Mouse (Mus musculus) left cerebral cortex, adult 8-10 months (tissue): ENCODE data around the gene Gm21860. TPM values are rescaled to one million over a fixed set of nuclear protein-coding genes. Genes with fewer than 3 reads are reported as not detected.
"Not testable (repeated sequence)": the region's sequence is repeated elsewhere in the genome, so short reads cannot be mapped to it uniquely, and the experiment has no call there.

Experiments used
- DNase-seq, 2 experiments: peaks; one replicate each; pipeline ENCODE4 v3.0.0; 2022; ENCODE audit warnings: low spot score in 2 of 2
- total RNA-seq, 4 experiments: library from RNA; stranded (reverse); gene quantifications; 2 replicates each; pipeline ENCODE4 v1.2.4; 2022

Gm21860 gene
- not detected for total RNA-seq

- not testable (repeated sequence) for DNase-seq
These were observed at the start of gene Gm21860 for GRCm38 (mm10) chrY:90754721-90755120. Gm21860 (minus strand) TSS chrY:90754821.

- DNase-seq = not testable (repeated sequence)
These were observed 29.8 kb upstream of the Gm21860 start, which contains the start of gene Gm47283 for GRCm38 (mm10) chrY:90784438-90784837. Gm47283 (plus strand) TSS chrY:90784738.

GRCm38 (mm10) chrY:90745256-90745655 lies 9.4 kb downstream of the Gm21860 start:
- not testable (repeated sequence) for DNase-seq

GRCm38 (mm10) chrY:90744381-90744981 lies 10.1 kb downstream of the Gm21860 start:
- DNase-seq = peak; percentile 85 to 99

- no peak for DNase-seq
These were observed 10.8 kb downstream of the Gm21860 start for GRCm38 (mm10) chrY:90743811-90744220.

- DNase-seq = not testable (repeated sequence)
These were observed 11.4 kb downstream of the Gm21860 start for GRCm38 (mm10) chrY:90743053-90743810.

GRCm38 (mm10) chrY:90742261-90743052 lies 12.2 kb downstream of the Gm21860 start:
- DNase-seq = not testable (repeated sequence)

GRCm38 (mm10) chrY:90741452-90742260 lies 13.0 kb downstream of the Gm21860 start:
- not testable (repeated sequence) for DNase-seq

GRCm38 (mm10) chrY:90741006-90741405 lies 13.6 kb downstream of the Gm21860 start:
- DNase-seq = not testable (repeated sequence)

- peak in 1 of 2 experiments; percentile 47 for DNase-seq
These were observed 14.5 kb downstream of the Gm21860 start for GRCm38 (mm10) chrY:90740013-90740561.

- peak in 1 of 2 experiments; percentile 54 for DNase-seq
These were observed 15.0 kb downstream of the Gm21860 start for GRCm38 (mm10) chrY:90739531-90740012.

GRCm38 (mm10) chrY:90738841-90739530 lies 15.6 kb downstream of the Gm21860 start:
- DNase-seq = peak; percentile 28 to 61

GRCm38 (mm10) chrY:90738431-90738680 lies 16.3 kb downstream of the Gm21860 start:
- DNase-seq = no peak

- no peak for DNase-seq
These were observed 16.8 kb downstream of the Gm21860 start for GRCm38 (mm10) chrY:90737606-90738430.

- DNase-seq = not testable (repeated sequence)
These were observed 18.2 kb downstream of the Gm21860 start for GRCm38 (mm10) chrY:90736217-90737000.

GRCm38 (mm10) chrY:90735181-90735895 lies 19.3 kb downstream of the Gm21860 start:
- DNase-seq = not testable (repeated sequence)

- not testable (repeated sequence) for DNase-seq
These were observed 20.3 kb downstream of the Gm21860 start for GRCm38 (mm10) chrY:90734334-90734696.
